Mouse (Mus musculus): ENCODE results near the gene Cep295nl. TPM values are rescaled to one million over a fixed set of nuclear protein-coding genes. Genes with fewer than 3 reads are reported as not detected.
A peak's percentile ranks its signal among the peaks of the same experiment; 100 is the strongest.
"Not testable (repeated sequence)": the region's sequence is repeated elsewhere in the genome, so short reads cannot be mapped to it uniquely, and the experiment has no call there.

Gene Cep295nl
- 1 to 10 TPM in 3 of 4 experiments, under 1 TPM in 1; 0.98 to 3.2 (median 1.5) TPM for total RNA-seq (2022)

- DNase-seq (ENCODE audit: low spot score in 2 of 2), result no peak
Observed at GRCm38 (mm10) chr11:118342400-118342981, at the start of gene Cep295nl. Gene Cep295nl, minus strand, starts transcription at chr11:118342500.

- DNase-seq (ENCODE audit: low spot score in 2 of 2), result not testable (repeated sequence)
Observed at GRCm38 (mm10) chr11:118387816-118388215, 45.5 kb upstream of the Cep295nl start.

DNA sequence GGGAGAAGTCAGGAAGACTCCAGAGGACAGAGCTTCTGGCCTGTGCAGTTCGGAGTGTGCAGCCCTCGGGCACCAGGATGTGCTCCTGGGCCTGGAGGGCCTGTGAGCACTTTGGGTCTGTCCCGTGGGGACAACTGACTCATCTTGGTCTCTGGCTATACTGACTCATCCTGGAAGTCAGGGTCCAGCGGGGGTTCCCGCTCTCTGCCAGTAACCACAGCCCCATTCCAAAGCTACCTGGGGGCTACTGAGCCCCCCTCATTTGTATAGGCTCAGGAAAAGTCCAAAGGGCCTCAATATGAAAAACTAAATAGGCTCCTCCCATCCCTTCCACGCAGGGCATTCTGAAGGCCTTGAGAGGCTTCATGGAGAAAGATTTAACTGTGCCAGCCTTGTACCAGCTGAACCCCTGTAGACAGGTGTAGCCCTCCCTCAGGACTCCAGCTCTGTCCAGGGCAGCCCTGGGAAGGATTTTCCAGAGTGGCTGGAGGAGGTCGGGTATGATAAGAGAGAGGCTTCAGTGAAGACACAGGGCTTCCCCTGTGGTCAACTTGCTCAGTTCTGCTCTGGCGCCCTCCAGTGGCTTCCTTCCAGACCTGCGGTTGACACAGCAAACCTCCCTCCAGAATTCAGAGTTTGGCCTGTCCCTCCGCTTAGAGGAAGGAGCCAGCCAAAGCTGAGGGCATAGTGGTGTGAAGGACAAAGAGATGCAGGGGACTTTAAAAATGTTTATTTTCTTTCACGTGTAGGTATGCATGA is 37.1 kb upstream of the Cep295nl start:
- DNase-seq (ENCODE audit: low spot score in 2 of 2), result peak in 1 of 2 experiments; percentile 72

GRCm38 (mm10) chr11:118378656-118379055 is 36.4 kb upstream of the Cep295nl start:
- no peak for DNase-seq (ENCODE audit: low spot score in 2 of 2)

DNA sequence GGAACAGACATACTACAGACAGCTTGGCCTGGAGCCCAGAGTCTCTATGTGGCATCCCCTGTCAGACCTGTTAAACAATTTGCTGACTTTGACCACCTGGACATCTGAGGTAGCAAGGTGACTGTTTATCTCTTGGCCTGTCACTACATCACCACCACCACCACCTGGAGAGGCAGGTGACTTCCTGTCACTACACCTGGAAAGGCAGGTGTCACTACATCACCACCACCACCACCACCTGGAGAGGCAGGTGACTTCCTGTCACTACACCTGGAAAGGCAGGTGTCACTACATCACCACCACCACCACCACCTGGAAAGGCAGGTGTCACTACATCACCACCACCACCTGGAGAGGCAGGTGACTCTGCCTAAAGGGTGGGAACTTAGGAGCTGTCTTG is 34.0 kb upstream of the Cep295nl start:
- not testable (repeated sequence) for DNase-seq (ENCODE audit: low spot score in 2 of 2)

- DNase-seq (ENCODE audit: low spot score in 2 of 2), result no peak
Observed at GRCm38 (mm10) chr11:118375881-118376280, 33.6 kb upstream of the Cep295nl start.

- no peak for DNase-seq (ENCODE audit: low spot score in 2 of 2)
Observed at GRCm38 (mm10) chr11:118375461-118375860, 33.2 kb upstream of the Cep295nl start.

DNA sequence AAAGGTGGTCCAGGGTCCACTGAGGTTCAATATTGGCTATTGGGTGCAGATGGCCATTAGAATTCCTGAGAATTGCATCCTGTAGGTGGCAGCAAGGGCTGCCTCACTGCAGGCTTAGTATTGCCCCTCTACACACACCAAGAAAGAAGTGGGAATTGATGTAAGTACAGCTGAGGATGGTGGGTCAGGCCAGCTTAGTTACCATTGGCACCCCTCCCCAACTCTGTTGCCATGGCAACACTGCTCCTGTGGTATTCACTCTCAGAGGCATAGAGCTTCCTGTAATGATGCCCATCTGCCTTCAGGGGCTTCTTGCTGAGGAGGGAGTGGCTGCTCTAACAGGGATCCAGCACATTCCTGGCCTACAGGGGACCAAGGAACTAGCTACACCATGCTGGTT is 32.7 kb upstream of the Cep295nl start:
- DNase-seq (ENCODE audit: low spot score in 2 of 2), result no peak

GRCm38 (mm10) chr11:118374506-118374905 is 32.2 kb upstream of the Cep295nl start:
- DNase-seq (ENCODE audit: low spot score in 2 of 2), result no peak

DNA sequence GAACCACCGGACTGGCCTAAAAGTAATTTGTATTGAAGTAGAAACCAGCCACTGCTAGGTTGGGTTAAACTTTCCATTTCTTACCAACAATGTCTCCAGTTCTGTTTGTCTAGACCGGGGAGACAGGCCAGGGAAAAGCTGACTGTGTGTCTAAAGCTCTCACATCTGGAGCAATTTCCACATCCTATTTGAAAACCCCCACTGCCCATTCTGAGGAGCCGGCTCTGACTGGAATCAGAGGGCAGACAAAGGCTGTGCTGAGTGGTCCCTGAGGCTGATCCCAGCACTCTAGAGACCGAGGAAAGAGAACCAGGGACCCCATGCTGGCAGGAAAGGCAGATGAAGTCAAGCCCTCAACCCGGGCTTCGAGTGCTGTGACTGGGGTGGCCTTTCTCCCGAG is 30.3 kb upstream of the Cep295nl start:
- DNase-seq (ENCODE audit: low spot score in 2 of 2), result no peak

DNA sequence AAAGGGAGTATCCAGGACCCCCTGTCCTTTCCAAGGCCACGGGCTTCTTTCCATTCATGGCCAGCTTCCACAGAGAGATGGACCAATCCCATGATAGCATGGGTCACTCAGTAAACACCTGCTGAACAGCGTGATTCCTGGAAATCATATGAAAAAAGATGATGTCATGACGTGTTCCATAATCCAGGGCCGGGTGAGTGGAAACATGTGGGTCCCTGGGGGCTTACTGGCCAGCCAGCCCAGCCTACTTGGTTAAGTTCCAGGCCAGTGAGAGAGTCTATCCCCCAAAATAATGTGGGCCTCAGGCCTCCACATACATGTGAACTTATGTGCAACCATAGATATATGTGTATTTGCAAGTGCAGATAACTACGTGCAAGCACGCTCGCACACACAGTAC is 29.6 kb upstream of the Cep295nl start:
- DNase-seq (ENCODE audit: low spot score in 2 of 2), result no peak

DNA sequence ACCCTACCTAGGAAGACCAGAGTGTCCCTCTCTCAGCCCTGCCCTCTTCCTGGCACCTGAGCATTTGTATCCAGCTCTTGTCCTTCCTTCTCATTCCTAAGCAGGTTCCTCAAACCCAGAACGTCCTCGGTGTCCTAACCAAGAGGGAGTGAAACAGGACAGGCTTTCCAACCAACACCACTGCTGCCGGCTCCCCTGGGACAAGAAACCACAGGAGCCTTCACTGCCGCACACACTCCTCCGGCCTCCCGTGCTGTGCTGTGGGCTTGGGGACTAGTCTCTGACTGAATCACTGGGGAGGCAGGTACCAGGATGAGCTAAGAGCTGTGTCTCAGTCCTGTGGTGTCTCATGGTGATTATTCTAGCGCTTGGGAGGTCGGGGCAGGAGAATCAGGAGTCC is 27.4 kb upstream of the Cep295nl start:
- no peak for DNase-seq (ENCODE audit: low spot score in 2 of 2)

GRCm38 (mm10) chr11:118369251-118369650 is 27.0 kb upstream of the Cep295nl start:
- DNase-seq (ENCODE audit: low spot score in 2 of 2), result no peak

DNA sequence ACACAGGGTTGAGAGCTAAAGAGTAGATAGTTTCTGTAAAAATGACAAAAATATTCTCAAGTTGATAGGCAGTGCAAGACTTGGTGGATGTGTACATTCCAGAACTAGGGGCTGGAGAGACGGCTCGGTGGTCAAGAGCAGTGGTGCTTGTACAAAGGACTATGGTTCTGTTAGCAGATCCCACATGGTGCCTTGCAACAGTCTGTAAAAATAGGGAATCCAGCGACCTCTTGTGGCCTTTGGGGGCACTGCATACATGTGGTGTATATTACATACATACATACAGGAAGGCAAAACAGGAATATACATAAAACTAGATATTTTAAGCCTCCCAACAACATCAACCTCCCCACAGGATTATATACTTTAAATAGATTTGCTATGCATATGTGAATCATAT is 26.0 kb upstream of the Cep295nl start:
- DNase-seq (ENCODE audit: low spot score in 2 of 2), result no peak

GRCm38 (mm10) chr11:118366559-118366958 is 24.3 kb upstream of the Cep295nl start:
- DNase-seq (ENCODE audit: low spot score in 2 of 2), result no peak

DNA sequence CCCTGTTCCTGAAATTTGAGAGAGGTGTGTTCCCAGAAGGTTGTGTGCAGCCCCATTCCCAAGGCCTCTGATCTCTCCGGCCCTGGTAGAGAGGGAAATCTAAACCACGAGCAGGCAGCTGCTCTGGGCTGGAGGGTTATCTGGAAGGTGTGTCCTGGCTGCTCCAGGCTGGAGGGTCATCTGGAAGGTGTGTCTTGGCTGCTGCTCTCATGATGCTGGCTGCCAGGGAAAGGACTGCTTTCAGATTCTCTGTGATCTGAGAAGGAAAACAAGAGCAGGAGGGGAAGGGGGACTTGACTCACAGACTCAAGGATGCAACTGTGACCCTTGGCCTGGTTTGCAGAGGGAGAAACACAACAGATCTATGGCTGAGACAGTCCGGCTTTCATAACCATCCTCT is 23.8 kb upstream of the Cep295nl start:
- DNase-seq (ENCODE audit: low spot score in 2 of 2), result no peak

GRCm38 (mm10) chr11:118365171-118365570 is 22.9 kb upstream of the Cep295nl start:
- DNase-seq (ENCODE audit: low spot score in 2 of 2), result no peak

DNA sequence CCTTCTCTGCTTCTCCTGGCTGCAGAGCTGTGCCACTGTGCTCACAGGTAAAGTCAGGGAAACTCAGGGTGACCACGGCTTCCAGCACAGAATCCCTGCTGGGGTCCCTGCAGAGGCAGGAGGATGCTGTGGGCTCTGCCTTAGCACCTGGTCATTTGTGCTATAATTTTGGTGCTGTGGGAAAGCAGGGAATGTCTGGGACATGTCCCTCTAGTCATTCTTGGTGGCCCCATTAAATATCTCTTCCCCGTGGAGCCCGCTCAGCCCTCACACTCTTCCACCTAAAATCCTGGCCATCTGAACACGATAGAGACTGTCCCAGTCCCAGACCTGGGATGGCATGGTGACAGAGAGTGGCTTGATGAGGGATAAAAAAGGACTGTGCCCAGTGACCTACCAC is 21.7 kb upstream of the Cep295nl start:
- DNase-seq (ENCODE audit: low spot score in 2 of 2), result no peak

- no peak for DNase-seq (ENCODE audit: low spot score in 2 of 2)
Observed at GRCm38 (mm10) chr11:118362971-118363518, 20.7 kb upstream of the Cep295nl start.

- DNase-seq (ENCODE audit: low spot score in 2 of 2), result no peak
Observed at GRCm38 (mm10) chr11:118362501-118362900, 20.2 kb upstream of the Cep295nl start.

DNA sequence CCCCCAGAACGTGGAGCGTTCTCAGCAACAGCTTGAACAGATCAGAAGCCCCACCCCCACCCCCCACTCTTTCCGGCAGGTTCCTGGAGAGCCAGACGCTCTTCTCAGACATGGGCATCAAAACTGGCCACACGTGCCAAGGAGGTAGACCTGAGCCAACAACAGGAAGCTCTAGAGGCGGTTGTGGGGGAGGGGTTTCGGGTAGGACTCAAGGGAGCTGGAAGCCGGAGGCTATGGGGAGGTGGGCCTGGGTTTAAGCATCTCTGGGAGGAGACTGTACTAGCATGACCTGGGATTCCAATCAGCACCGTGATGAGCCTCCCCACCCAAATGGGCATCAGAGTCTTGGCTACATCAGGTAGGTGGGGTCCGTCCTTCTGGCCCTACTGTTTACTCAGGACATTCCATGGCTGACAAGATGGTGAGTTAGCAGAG is 18.6 kb upstream of the Cep295nl start:
- no peak for DNase-seq (ENCODE audit: low spot score in 2 of 2)

- DNase-seq (ENCODE audit: low spot score in 2 of 2), result no peak
Observed at GRCm38 (mm10) chr11:118360491-118360890, 18.2 kb upstream of the Cep295nl start.

GRCm38 (mm10) chr11:118355640-118356039 is 13.3 kb upstream of the Cep295nl start, which contains the start of gene Timp2:
Gene Timp2, minus strand, starts transcription at chr11:118355740.
- DNase-seq (ENCODE audit: low spot score in 2 of 2), result no peak
